Mouse (Mus musculus) megakaryocyte-erythroid progenitor cell, adult 5-6 weeks (primary cell): ENCODE results near the gene Bud13. TPM values are rescaled to one million over a fixed set of nuclear protein-coding genes. Genes with fewer than 3 reads are reported as not detected.
"Not testable (repeated sequence)": the region's sequence is repeated elsewhere in the genome, so short reads cannot be mapped to it uniquely, and the experiment has no call there.

Experiments
- ATAC-seq: replicated peaks from 2 replicates; pipeline ENCODE4 v1.8.0; 2016; ENCODE audit warnings: mild to moderate bottlenecking, inconsistent platforms; ENCODE audit not compliant: severe bottlenecking, poor library complexity, low FRiP score, low TSS enrichment
- total RNA-seq, 2 experiments: library from RNA; stranded (forward) in 1 of 2; stranded (reverse) in 1 of 2; fragments of 200-1000, 215-1000 nt in 1 of 2; fragments of >200 nt in 1 of 2; fragmentation: Nextera tagmentation in 1 of 2; gene quantifications; 2 replicates each; pipeline ENCODE4 v1.2.3; 2014 to 2017

Gene Bud13
- total RNA-seq, 2 experiments from 2014 or later, result 13.8 to 14.0 TPM

- ATAC-seq, result no peak
Observed at GRCm38 (mm10) chr9:46334471-46335025, 51.7 kb downstream of the Bud13 start.

DNA sequence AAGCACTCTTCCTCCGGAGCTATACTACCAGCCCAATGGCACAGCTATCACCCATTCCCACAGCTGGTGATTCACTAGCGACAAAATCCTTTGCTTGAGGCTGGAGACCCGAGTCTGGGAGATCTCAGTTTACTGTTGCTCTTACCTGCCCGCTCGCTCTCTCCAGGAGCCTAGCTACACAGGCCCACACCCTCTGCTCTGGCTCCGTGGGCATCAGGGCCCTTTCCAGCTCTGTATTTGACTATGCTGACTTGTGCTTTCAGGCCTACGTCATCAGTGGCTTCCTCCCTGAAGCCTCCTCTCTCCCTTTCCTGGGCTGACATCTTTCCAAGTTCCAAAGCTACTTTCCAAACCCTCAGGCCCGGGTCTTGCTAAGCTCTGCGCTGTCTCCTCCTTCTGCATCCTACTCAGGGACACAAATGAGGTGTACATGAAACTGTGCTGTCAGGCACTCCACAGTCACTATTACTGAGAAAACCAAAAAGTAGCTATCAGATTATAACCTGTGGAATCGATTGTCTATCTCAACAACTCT, 52.7 kb downstream of the Bud13 start:
- no peak for ATAC-seq

DNA sequence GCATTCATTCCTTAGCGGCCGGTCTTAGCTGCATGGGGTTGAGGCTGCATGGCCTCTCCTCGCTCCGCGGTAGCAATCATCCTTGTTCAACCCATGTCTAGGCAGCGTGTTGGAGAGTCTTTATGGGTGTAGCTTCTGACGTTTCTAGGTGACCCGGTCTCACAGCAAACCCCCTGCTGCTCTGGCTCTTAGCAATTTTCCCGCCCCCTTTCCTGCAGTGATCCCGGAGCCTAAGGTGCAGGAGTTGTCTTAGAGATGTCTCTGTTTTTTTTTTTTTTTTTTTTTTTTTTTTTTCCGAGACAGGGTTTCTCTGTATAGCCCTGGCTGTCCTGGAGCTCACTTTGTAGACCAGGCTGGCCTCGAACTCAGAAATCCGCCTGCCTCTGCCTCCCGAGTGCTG, 53.5 kb downstream of the Bud13 start:
- not testable (repeated sequence) for ATAC-seq

DNA sequence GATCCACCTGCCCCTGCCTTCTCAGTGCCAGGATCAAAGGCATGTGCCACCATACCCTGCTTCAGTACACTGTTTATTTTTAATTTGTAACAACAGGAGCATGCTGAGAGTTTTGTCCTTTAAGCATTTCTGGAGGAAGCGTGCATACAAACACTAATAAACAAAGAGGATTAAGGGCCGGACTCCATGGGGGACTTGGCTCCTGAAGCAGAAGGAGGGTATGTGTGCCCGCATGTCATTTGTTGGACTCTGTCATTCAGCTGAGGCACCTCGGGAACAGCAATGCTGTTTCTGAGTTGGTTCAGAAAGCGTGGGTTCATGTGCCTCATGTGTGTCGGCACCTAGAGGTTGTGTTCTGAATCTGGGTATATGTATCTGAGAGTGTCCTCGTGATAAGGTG, 54.5 kb downstream of the Bud13 start:
- no peak for ATAC-seq

- no peak for ATAC-seq
Observed at GRCm38 (mm10) chr9:46337852-46338291, 55.1 kb downstream of the Bud13 start.

- no peak for ATAC-seq
Observed at GRCm38 (mm10) chr9:46338384-46338783, 55.6 kb downstream of the Bud13 start.

GRCm38 (mm10) chr9:46339051-46339652, 56.3 kb downstream of the Bud13 start:
- no peak for ATAC-seq

- ATAC-seq, result no peak
Observed at GRCm38 (mm10) chr9:46345887-46346665, 63.3 kb downstream of the Bud13 start.

Other genes with a start within 250 kb of the Bud13 start
- gene Apoa1, start 54.4 kb upstream of the Bud13 start, total RNA-seq (2014; fragmentation: Nextera tagmentation), result 0.49 TPM in 1 of 2 replicates, not detected in the other
- not detected in 2 replicates for gene Apoa1, start 54.4 kb upstream of the Bud13 start, total RNA-seq (2017)
- gene Apoc3, start 47.4 kb upstream of the Bud13 start, total RNA-seq (2014; fragmentation: Nextera tagmentation), result not detected in 2 replicates
- not detected in 2 replicates for gene Apoc3, start 47.4 kb upstream of the Bud13 start, total RNA-seq (2017)
- gene Apoa4, start 42.3 kb upstream of the Bud13 start, total RNA-seq (2014; fragmentation: Nextera tagmentation), result not detected in 2 replicates
- not detected in 2 replicates for gene Apoa4, start 42.3 kb upstream of the Bud13 start, total RNA-seq (2017)
- not detected in 2 replicates for gene Apoa5, start 14.4 kb upstream of the Bud13 start, total RNA-seq (2014; fragmentation: Nextera tagmentation)
- not detected in 2 replicates for gene Apoa5, start 14.4 kb upstream of the Bud13 start, total RNA-seq (2017)
- gene Zpr1, start 9.9 kb upstream of the Bud13 start, total RNA-seq (2014; fragmentation: Nextera tagmentation), result 74.5 and 83.1 TPM in 2 replicates
- 44.6 and 76.4 TPM in 2 replicates for gene Zpr1, start 9.9 kb upstream of the Bud13 start, total RNA-seq (2017)
- gene 4931429L15Rik, start 37.0 kb downstream of the Bud13 start, total RNA-seq (2014; fragmentation: Nextera tagmentation), result not detected in 2 replicates
- not detected in 2 replicates for gene 4931429L15Rik, start 37.0 kb downstream of the Bud13 start, total RNA-seq (2017)